Mouse (Mus musculus) myocyte (in vitro differentiated cells): ENCODE results near the gene Efcc1.

Experiments used
- CEBPB ChIP-seq: IDR thresholded peaks from 2 replicates; pipeline ENCODE4 v1.6.1; 2011; ENCODE audit warnings: mild to moderate bottlenecking, moderate library complexity; ENCODE audit not compliant: poor library complexity, insufficient read depth, severe bottlenecking
- E2F4 ChIP-seq: IDR thresholded peaks from one replicate; pipeline ENCODE4 v1.6.1; 2011; ENCODE audit warnings: mild to moderate bottlenecking, control low read depth, moderate library complexity; ENCODE audit not compliant: insufficient read depth
- MAX ChIP-seq: IDR thresholded peaks from one replicate; pipeline ENCODE4 v1.6.1; 2011; ENCODE audit warnings: low read depth, mild to moderate bottlenecking, control low read depth
- MYOD1 ChIP-seq, 3 experiments: IDR thresholded peaks; one replicate each; pipeline ENCODE4 v1.6.1; 2011; ENCODE audit warnings: control low read depth in 2 of 3, low read depth in 2 of 3, mild to moderate bottlenecking in 2 of 3, moderate library complexity in 1 of 3; ENCODE audit not compliant: insufficient read length in 2 of 3, control insufficient read depth in 1 of 3
- MYOG ChIP-seq, 3 experiments: IDR thresholded peaks; one replicate each; pipeline ENCODE4 v1.6.1; 2011; ENCODE audit warnings: control low read depth in 2 of 3, low read depth in 2 of 3, mild to moderate bottlenecking in 2 of 3; ENCODE audit not compliant: insufficient read length in 2 of 3, control insufficient read depth in 1 of 3, insufficient read depth in 1 of 3
- POLR2A ChIP-seq: IDR thresholded peaks from one replicate; pipeline ENCODE4 v1.6.1; 2011; ENCODE audit warnings: low read depth, mild to moderate bottlenecking, control low read depth, moderate library complexity; ENCODE audit not compliant: insufficient read length
- POLR2AphosphoS2 ChIP-seq: IDR thresholded peaks from one replicate; pipeline ENCODE4 v1.6.1; 2011; ENCODE audit warnings: low read depth, control low read depth; ENCODE audit not compliant: insufficient read length
- REST ChIP-seq: IDR thresholded peaks from one replicate; pipeline ENCODE4 v1.6.1; 2011; ENCODE audit warnings: mild to moderate bottlenecking, control low read depth, moderate library complexity; ENCODE audit not compliant: insufficient read depth, insufficient read length
- TCF12 ChIP-seq: IDR thresholded peaks from one replicate; pipeline ENCODE4 v1.6.1; 2011; ENCODE audit warnings: mild to moderate bottlenecking, control low read depth; ENCODE audit not compliant: poor library complexity, insufficient read depth, severe bottlenecking
- USF1 ChIP-seq: IDR thresholded peaks from one replicate; pipeline ENCODE4 v1.6.1; 2011; ENCODE audit warnings: low read depth, mild to moderate bottlenecking, control low read depth, moderate library complexity

DNA sequence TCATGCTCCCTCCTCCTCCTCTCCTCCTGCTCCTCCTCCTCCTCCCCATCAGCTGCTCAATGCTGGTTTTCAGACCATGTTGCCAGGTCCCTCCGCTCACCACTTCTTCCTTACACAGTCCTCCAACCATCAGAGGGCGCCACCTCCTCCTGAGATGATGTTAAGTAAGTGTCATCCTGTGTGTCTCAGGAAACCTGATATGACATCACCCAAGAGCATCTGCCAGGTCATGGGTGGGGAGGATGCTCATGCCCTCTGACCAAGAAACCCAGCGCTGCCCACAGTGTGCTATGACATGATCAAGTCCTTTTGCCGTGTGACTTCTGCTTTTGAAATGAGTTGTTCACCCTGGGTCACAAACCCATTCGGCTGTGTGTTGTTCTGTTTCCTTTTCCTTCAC lies 12.1 kb downstream of the Efcc1 start:
- TF ChIP-seq POLR2A (no peak), MYOD1 (IDR thresholded peaks at IDR 0.05; ENCODE audit: control insufficient read depth in 1 of 3, insufficient read length in 2 of 3, low read depth in 2 of 3) (no peak), MYOG (IDR thresholded peaks at IDR 0.05; ENCODE audit: control insufficient read depth in 1 of 3, insufficient read depth in 1 of 3, insufficient read length in 2 of 3, low read depth in 2 of 3) (no peak), POLR2AphosphoS2 (no peak), REST (no peak), E2F4 (no peak), CEBPB (no peak), USF1 (no peak), TCF12 (no peak), MAX (no peak)
